Mouse (Mus musculus) ES-E14 (cell line): ENCODE data around the gene Ppm1n.

ENCODE experiments used
- CHD2 ChIP-seq: IDR thresholded peaks from 2 replicates; pipeline ENCODE4 v1.6.1; 2014; ENCODE audit warnings: mild to moderate bottlenecking, low read depth, low read length, inconsistent platforms
- HCFC1 ChIP-seq: IDR thresholded peaks from 2 replicates; pipeline ENCODE4 v1.6.1; 2012; ENCODE audit warnings: low read length, inconsistent platforms, borderline replicate concordance; ENCODE audit not compliant: insufficient read depth
- MAFK ChIP-seq: IDR thresholded peaks from 2 replicates; pipeline ENCODE4 v1.6.1; 2014; ENCODE audit warnings: mild to moderate bottlenecking, low read depth, low read length, inconsistent platforms; ENCODE audit not compliant: insufficient read depth
- ZC3H11A ChIP-seq: IDR thresholded peaks from 2 replicates; pipeline ENCODE4 v1.6.1; 2012; ENCODE audit warnings: low read depth, mild to moderate bottlenecking, inconsistent platforms, low read length, borderline replicate concordance

DNA sequence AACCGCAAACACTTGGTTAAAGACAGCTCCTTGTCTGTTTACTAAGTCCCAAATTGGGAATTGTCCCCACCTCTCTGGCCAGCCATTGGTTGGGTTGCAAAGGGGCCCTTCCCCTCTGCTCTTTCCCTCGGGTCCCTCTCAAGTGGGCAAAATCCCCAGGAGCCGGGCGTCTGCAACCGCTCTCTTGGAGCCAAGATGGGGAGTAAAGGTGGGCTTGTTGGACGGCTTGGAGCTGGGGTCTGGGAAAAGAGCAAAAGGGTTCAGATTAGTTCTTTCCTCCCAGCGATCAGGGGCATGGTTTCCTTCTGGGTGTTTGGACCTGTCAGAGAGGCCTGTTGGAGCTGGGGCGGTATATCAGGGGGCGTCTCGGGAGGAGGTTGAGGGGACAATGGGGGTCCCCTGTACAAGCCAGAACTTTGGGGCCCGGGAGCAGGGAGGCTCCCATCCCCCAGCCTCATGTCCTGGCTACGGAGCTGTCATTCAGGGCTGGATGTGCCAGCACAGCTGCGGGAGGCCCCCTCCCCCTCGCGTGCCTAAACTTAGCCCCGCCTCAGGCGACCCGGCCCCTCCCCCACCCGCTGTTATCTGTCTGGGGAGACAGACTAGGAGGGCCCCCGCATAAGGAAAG, 11.2 kb upstream of the Ppm1n start:
- TF ChIP-seq HCFC1 (no peak), CHD2 (no peak), MAFK (no peak), ZC3H11A (no peak)
